Mouse (Mus musculus) heart, postnatal 0 days (tissue): ENCODE measurements around the gene Chrm4. TPM values are rescaled to one million over a fixed set of nuclear protein-coding genes. Genes with fewer than 3 reads are reported as not detected.

Experiments
- ATAC-seq: fragments of 200-750 bp; cut with Nextera tagmentation; 2 replicates; pipeline ENCODE4 v1.8.0; 2017; ENCODE audit warnings: low read depth, moderate number of reproducible peaks, moderate library complexity; ENCODE audit not compliant: insufficient read depth
- DNase-seq: peaks from one replicate; pipeline ENCODE4 v3.0.0-alpha.2; 2016; ENCODE audit warnings: low spot score
- H3K27ac ChIP-seq: fragments of 300-500 bp; sonication (generic); 2 replicates; pipeline ENCODE4 v1.5.1; 2014; ENCODE audit warnings: low read depth, mild to moderate bottlenecking
- H3K27me3 ChIP-seq: fragments of 300-500 bp; sonication (generic); 2 replicates; pipeline ENCODE4 v1.6.1; 2014; ENCODE audit warnings: low read length, mixed read lengths; ENCODE audit not compliant: control insufficient read depth, insufficient read depth
- H3K36me3 ChIP-seq: fragments of 300-500 bp; sonication (generic); replicated peaks from 2 replicates; pipeline ENCODE4 v1.6.1; 2014; ENCODE audit warnings: low read length, mixed read lengths; ENCODE audit not compliant: control insufficient read depth, insufficient read depth
- H3K4me1 ChIP-seq: fragments of 300-500 bp; sonication (generic); 2 replicates; pipeline ENCODE4 v1.6.1; 2014; ENCODE audit warnings: antibody characterized with exemption; ENCODE audit not compliant: control insufficient read depth, insufficient read depth
- H3K4me2 ChIP-seq: fragments of 300-500 bp; sonication (generic); 2 replicates; pipeline ENCODE4 v1.6.1; 2014; ENCODE audit warnings: low read depth, mild to moderate bottlenecking, low read length, moderate library complexity
- H3K4me3 ChIP-seq: fragments of 300-500 bp; sonication (generic); 2 replicates; pipeline ENCODE4 v1.5.1; 2014; ENCODE audit warnings: low read depth, low read length
- H3K9ac ChIP-seq: fragments of 300-500 bp; sonication (generic); replicated peaks from 2 replicates; pipeline ENCODE4 v1.6.1; 2014; ENCODE audit warnings: low read depth, low read length, mixed read lengths
- H3K9me3 ChIP-seq: fragments of 300-500 bp; sonication (generic); replicated peaks from 2 replicates; pipeline ENCODE4 v1.6.1; 2016; ENCODE audit warnings: low read length; ENCODE audit not compliant: control insufficient read depth
- CTCF ChIP-seq: IDR thresholded peaks from 2 replicates; pipeline ENCODE4 v1.5.1; 2016; ENCODE audit warnings: antibody characterized with exemption, control low read depth, low read depth
- EP300 ChIP-seq: IDR thresholded peaks from 2 replicates; pipeline ENCODE4 v1.6.1; 2016; ENCODE audit warnings: antibody characterized with exemption, low read depth
- WGBS: fragments of 180-500 bp; shearing (Covaris S2); extraction: QIAGEN DNeasy Blood & Tissue Kit; methylation state at CpG from one replicate; pipeline ENCODE4 v1.1.7; 2014; 5-methylcytosine and 5-hydroxymethylcytosine counted together
- polyA plus RNA-seq: library from polyadenylated mRNA; unstranded; fragments of >200 nt; fragmentation: Nextera tagmentation; extraction: Ambion mirVana; gene quantifications from 2 replicates; pipeline ENCODE4 v1.2.1, GENCODE M21; 2015
- total RNA-seq: library from RNA; depleted of rRNA; stranded (reverse); fragments of >200 nt; gene quantifications from 2 replicates; pipeline ENCODE4 v1.2.3, GENCODE M21; 2014; ENCODE audit warnings: low replicate concordance

Chrm4 gene
- total and polyA plus RNA-seq, 2 experiments from 2014 or later, result not detected

DNA sequence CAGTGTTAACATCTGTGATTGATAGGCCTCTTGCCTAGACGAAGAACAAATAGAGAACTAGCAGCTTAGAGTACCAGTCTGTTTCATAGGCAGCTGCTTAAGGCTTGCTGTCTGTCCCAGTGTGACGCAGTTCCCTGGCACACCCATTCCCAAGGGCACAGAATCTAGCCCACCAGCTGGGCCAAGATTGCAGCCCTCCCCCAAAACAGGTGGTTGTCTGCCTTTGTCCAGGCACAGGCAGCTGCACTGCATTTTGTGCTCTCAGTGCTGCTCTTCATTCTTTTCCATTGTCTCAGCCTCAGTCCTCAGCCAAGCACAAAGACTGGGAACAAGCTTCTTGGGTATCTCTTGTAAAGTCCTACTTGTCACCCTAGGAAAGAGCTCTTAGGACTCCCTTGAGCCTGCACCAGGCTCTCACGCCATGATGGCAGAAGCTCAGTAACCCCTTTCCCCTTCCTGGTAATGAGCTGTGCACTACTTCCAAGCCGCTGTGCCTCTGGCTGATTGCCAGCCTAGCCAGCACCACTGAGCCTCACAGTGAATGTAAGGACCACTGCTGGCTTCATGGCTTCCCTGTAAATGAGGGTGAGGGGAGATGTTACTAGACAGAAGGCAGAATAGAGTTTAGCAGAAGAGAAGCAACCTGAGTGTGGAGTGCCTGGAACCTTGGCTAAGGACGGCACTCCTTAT, 22.3 kb upstream of the Chrm4 start:
- 71% methylated on average over 5 of the region's 5 CpGs for WGBS
- peaks cover 43% of the 10 kb centered on the region for H3K36me3 ChIP-seq
- H3K4me2 ChIP-seq, result no peak overlapping the region
- no peak overlapping the region for H3K4me3 ChIP-seq
- no peak for ATAC-seq
- H3K4me1 ChIP-seq, result no peaks in the 10 kb centered on the region
- TF ChIP-seq EP300 (no peak), CTCF (no peak)
- H3K27me3 ChIP-seq, result no peaks in the 10 kb centered on the region
- no peak overlapping the region for H3K27ac ChIP-seq
- no peak overlapping the region for H3K9ac ChIP-seq
- no peaks in the 10 kb centered on the region for H3K9me3 ChIP-seq
- DNase-seq, result no peak

DNA sequence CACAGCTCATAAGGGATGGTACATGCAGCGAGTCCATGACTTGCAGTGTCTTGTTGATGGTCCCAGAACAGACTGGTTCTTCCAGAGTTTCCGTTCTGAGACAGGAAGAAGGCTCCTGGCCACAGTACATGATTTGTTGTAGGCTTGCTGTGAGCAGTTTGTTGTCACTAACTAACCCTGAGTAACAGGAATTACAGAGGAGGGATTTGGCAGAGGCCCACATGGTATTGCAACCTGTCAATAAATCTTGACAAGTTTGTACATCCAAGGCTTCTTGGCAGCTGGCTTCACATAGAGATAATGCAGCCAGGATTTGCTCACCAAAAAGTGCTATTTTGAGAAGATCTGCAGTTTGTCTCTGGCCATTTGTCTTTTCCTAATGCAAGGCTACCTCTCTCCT, 20.9 kb upstream of the Chrm4 start:
- Histone ChIP-seq H3K36me3 (peaks cover 43% of the 10 kb centered on the region; the same call in 1 of the 2 replicates), H3K4me1 (no peaks in the 10 kb centered on the region), H3K9me3 (no peaks in the 10 kb centered on the region), H3K9ac (no peak overlapping the region), H3K4me2 (no peak overlapping the region), H3K27me3 (no peaks in the 10 kb centered on the region), H3K4me3 (no peak overlapping the region), H3K27ac (no peak overlapping the region)
- no peak for TF ChIP-seq EP300
- no peak for TF ChIP-seq CTCF
- WGBS, result 92% methylated on average over 2 of the region's 2 CpGs
- DNase-seq (no peak), ATAC-seq (no peak)

DNA sequence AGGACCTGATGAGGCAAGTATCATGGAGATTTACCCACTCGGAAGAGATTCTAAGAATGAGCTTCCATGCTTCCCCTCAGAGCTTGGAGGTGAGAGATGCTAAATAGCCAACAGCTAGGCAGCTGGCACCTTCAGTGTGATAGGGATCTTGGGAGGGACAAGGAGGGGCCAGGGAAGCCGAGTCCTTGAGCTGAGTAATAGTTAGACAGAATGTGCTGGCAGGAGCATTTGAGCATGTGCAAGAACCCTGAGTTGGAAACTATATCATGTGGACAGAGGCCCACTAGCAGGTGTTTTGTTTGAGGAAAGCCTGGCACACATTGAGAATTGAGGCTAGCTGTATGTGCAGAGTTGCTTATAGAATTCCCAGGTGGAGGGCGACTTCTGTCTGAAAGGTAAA, 14.4 kb upstream of the Chrm4 start:
- WGBS, result 57% methylated on average over 3 of the region's 3 CpGs
- H3K36me3 ChIP-seq, result peaks cover 74% of the 10 kb centered on the region

DNA sequence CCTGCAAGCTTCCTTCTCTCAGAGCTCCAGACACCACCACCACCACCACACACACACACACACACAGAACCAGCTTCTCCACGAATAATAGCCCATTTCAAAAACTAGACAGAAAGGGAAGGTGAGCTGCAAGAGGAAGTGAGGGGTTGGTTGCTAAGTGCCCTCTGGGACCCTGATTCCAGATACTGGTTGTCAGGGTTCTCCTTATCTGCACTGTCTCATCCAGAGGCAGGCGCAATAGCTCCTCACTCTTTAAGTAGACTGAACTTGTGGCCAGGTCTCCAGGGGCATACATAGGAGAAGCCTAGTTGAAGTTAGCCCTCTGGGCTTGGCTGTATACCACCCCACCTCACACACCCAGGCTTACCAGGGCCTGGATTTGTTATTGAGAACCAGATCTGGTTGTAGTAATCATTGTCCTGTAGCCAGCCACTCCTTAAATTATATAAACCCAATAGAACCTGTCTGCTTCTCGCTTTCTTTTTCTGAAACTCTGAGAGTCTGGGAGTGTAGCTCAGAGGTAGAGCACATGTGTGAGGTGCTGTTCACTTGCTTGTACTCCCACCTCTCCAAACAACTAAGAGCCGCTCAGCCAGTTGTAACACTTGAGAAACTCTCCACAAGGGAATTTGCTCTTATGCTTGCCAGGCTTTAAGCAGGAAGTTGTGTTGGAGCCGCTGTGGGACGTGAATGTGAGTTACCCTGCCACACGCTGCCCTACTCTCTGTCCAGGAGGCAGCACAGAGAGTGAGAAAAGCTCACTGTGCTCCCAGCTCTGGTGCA, 13.5 kb upstream of the Chrm4 start:
- Histone ChIP-seq H3K27me3 (no peaks in the 10 kb centered on the region), H3K27ac (no peak overlapping the region), H3K4me2 (no peak overlapping the region), H3K4me1 (no peaks in the 10 kb centered on the region), H3K4me3 (no peak overlapping the region), H3K9ac (no peak overlapping the region), H3K36me3 (peaks cover 83% of the 10 kb centered on the region), H3K9me3 (no peaks in the 10 kb centered on the region)
- ATAC-seq (no peak), DNase-seq (no peak)
- TF ChIP-seq EP300 (no peak), CTCF (no peak)
- WGBS, result 67% methylated on average over 7 of the region's 7 CpGs

More for the DNA sequence above, 14.4 kb upstream of the Chrm4 start:
- H3K27me3 ChIP-seq, result no peaks in the 10 kb centered on the region
- TF ChIP-seq CTCF (no peak), EP300 (no peak)
- H3K27ac ChIP-seq, result no peak overlapping the region
- no peak for ATAC-seq
- H3K9me3 ChIP-seq, result no peaks in the 10 kb centered on the region
- no peak overlapping the region for H3K4me3 ChIP-seq
- H3K4me2 ChIP-seq, result no peak overlapping the region
- no peak for DNase-seq
- H3K4me1 ChIP-seq, result no peaks in the 10 kb centered on the region
- H3K9ac ChIP-seq, result no peak overlapping the region

DNA sequence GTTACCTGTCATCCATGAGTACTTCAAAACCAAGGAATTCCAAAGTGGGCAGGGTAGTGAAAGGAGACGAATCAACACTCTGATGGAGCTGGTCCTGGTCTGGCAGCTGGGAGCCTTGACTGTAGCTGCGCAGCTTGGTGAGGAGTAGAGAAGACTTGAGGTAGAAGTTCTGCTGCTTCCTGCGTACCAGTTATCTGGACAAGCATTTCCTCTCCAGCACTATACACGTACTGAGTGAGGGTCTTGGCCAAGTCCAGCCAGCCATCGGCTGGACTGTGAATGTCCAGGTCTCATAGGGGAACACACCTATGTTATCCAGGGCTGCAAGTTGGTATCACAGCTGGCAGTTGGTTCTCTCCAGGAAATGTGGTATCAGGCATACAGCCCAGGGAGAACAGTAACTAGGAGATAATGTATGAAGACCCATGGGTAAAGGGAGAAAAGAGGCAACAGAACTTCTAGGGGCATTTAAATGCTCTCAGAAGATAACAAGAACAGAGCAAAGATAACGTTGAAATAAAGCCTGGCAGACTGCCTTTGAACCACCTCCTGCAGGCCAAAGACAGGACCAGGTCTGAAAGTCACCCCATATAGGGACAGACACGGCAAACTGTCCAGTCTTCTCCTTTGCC, 10.6 kb upstream of the Chrm4 start:
- DNase-seq, result no peak
- WGBS, result 68% methylated on average over 7 of the region's 7 CpGs
- Histone ChIP-seq H3K9me3 (no peaks in the 10 kb centered on the region), H3K27ac (no peak overlapping the region), H3K36me3 (peaks cover 68% of the 10 kb centered on the region), H3K4me1 (no peaks in the 10 kb centered on the region; the same call in 1 of the 2 replicates), H3K4me2 (no peak overlapping the region), H3K9ac (no peak overlapping the region), H3K27me3 (peaks cover 3% of the 10 kb centered on the region), H3K4me3 (no peak overlapping the region)
- TF ChIP-seq CTCF, result no peak
- TF ChIP-seq EP300, result no peak
- no peak for ATAC-seq
